Mouse (Mus musculus): ENCODE results near the gene Fcor.

DNA sequence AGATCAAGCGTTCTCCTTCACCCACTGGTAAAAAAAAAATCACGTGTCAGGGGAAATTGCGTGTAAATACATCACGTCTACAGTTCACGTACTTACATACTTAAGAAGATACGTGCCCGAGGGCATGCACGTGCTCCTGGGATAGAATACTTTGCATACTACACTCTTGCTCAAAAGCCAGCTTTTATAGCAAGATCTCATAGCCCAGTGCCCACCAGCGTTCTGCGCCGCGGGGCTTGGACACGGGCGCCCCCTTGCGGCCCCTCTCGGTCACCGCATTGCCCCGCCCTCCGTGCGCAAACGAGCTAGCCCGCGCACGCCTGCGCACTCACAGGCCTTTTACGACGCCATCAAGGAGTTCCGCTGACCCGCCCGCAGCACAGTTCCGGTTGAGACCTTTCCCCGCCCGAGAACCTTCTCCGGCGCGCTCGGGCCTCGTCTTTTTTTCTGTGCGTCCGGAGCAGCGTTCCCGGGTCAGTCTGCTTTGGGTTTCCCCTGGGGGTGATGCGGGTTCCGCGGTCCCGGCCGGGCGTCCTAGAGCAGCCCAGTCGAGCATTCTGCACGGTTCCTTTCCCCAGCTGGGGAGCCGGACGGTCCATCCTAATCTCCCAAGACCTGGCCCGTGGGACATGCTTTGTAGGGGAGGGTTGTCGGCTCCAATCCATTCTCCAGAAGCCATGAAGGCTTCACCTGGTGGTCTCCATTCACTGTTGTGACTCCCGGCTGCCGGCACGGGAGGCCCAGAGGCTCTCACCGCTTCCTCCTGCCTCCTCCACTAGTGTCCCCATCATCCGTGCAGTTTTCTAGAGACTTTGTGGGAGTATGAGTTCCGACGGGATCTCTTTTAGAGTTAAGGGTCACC, 4.2 kb upstream of the Fcor start, which contains the start of gene Trappc5:
- TF ChIP-seq CTCF (IDR thresholded peaks at IDR 0.05 in 2 of 3, conservative IDR thresholded peaks at IDR 0.05 in 1 of 3; ENCODE audit: control insufficient read depth in 1 of 3, insufficient read depth in 1 of 3, low read depth in 2 of 3, low read length in 3 of 3, poor library complexity in 1 of 3, severe bottlenecking in 1 of 3) (peak; percentile 80 to 98 (median 95)), E2F4 (IDR thresholded peaks at IDR 0.05; ENCODE audit: borderline replicate concordance, low read depth, low read length) (no peak), CHD2 (IDR thresholded peaks at IDR 0.05; ENCODE audit: low read length) (no peak), POLR2A (IDR thresholded peaks at IDR 0.05; ENCODE audit: control insufficient read depth in 1 of 2, insufficient read depth in 1 of 2, low read depth in 1 of 2, low read length in 2 of 2, poor library complexity in 1 of 2) (peak; percentile 53 to 87; a peak in 3 of 4 replicates), RCOR1 (IDR thresholded peaks at IDR 0.05; ENCODE audit: low read depth, low read length) (no peak), ZKSCAN1 (IDR thresholded peaks at IDR 0.05; ENCODE audit: low read depth, low read length) (no peak), NRF1 (IDR thresholded peaks at IDR 0.05; ENCODE audit: insufficient read depth, low read depth, low read length, poor library complexity, severe bottlenecking) (peak; percentile 93), USF1 (IDR thresholded peaks at IDR 0.05; ENCODE audit: low read depth, low read length) (peak; percentile 57; the same call in 1 of the 2 replicates), NELFE (IDR thresholded peaks at IDR 0.05; ENCODE audit: low read depth, low read length) (peak; percentile 88)
